In the genomic region with DNA sequence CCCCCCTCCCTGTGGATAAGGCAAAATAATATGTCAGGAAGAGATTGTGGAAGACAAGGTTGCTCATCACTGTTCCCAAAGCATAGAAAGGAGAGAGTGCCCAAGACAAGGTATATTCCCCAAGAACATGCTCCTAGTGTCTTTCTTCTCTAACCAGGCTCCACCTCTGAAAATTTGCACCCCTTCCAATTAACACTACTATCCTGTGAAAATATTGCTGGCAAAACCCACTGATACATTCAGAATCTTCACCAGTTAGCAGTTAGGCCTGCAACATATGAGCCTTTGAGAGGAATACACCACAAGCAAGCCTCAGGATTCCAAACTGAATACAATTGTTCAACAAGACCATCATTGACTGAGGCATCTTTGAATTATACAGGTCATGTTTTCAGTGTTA, we compare ENCODE assay signal across 11 mouse cellular contexts.
DNase-seq lines count a peak whose midpoint lies in the region; ATAC-seq and TF ChIP-seq lines count a peak whose summit lies in the region.
"Had no signal": no experiment of that assay in that cellular context is flagged by ENCODE, and none has a peak within 500 bp of the region (broad histone marks: within the 10 kb centered on the region; RNA-seq: fewer than 3 reads in every experiment).

No protein-coding gene starts in this region.

- no peak overlapping the region for H3K4me2 ChIP-seq in forebrain, embryonic 13.5 days
- H3K4me2 ChIP-seq in forebrain, embryonic 15.5 days (replicated peaks): no peak overlapping the region
- H3K4me2 ChIP-seq in forebrain, embryonic 12.5 days: no peak overlapping the region
- H3K4me2 ChIP-seq in forebrain, embryonic 16.5 days (ENCODE audit: low read length): no peak overlapping the region
- H3K4me2 ChIP-seq in stomach, postnatal 0 days (replicated peaks; ENCODE audit: low read depth): no peak overlapping the region
- H3K4me2 ChIP-seq: embryonic facial prominence, embryonic 12.5 days had no signal

- no peaks in the 10 kb centered on the region for H3K9me3 ChIP-seq in forebrain, embryonic 13.5 days (replicated peaks)
- H3K9me3 ChIP-seq in forebrain, embryonic 10.5 days: no peaks in the 10 kb centered on the region
- H3K9me3 ChIP-seq in forebrain, embryonic 15.5 days: no peaks in the 10 kb centered on the region
- H3K9me3 ChIP-seq in forebrain, embryonic 12.5 days: no peaks in the 10 kb centered on the region
- no peaks in the 10 kb centered on the region for H3K9me3 ChIP-seq in forebrain, embryonic 16.5 days (ENCODE audit: control insufficient read depth, low read length)
- H3K9me3 ChIP-seq in stomach, postnatal 0 days (ENCODE audit: control insufficient read depth, low read length): no peaks in the 10 kb centered on the region
- H3K9me3 ChIP-seq: embryonic facial prominence, embryonic 10.5 days; embryonic facial prominence, embryonic 12.5 days had no signal

- peak; percentile 63 for ATAC-seq in forebrain, embryonic 13.5 days
- ATAC-seq in forebrain, embryonic 15.5 days (replicated peaks): peak; percentile 70
- no peak for ATAC-seq in forebrain, embryonic 12.5 days (ENCODE audit: low FRiP score)
- ATAC-seq in forebrain, embryonic 16.5 days: peak; percentile 69
- ATAC-seq in stomach, postnatal 0 days (ENCODE audit: low FRiP score, low TSS enrichment): no peak

- H3K9ac ChIP-seq in forebrain, embryonic 13.5 days: no peak overlapping the region
- H3K9ac ChIP-seq in forebrain, embryonic 15.5 days (replicated peaks): no peak overlapping the region
- no peak overlapping the region for H3K9ac ChIP-seq in forebrain, embryonic 12.5 days
- H3K9ac ChIP-seq in forebrain, embryonic 16.5 days (replicated peaks; ENCODE audit: low read depth, low read length): no peak overlapping the region
- H3K9ac ChIP-seq in stomach, postnatal 0 days (ENCODE audit: low read length): no peak overlapping the region
- H3K9ac ChIP-seq: embryonic facial prominence, embryonic 12.5 days had no signal

- no peaks in the 10 kb centered on the region for H3K36me3 ChIP-seq in forebrain, embryonic 13.5 days (ENCODE audit: poor library complexity, severe bottlenecking)
- no peaks in the 10 kb centered on the region for H3K36me3 ChIP-seq in forebrain, embryonic 10.5 days (replicated peaks)
- no peaks in the 10 kb centered on the region for H3K36me3 ChIP-seq in forebrain, embryonic 15.5 days
- H3K36me3 ChIP-seq in forebrain, embryonic 12.5 days (replicated peaks): no peaks in the 10 kb centered on the region
- H3K36me3 ChIP-seq in forebrain, embryonic 16.5 days (ENCODE audit: control insufficient read depth, insufficient read depth): no peaks in the 10 kb centered on the region
- no peaks in the 10 kb centered on the region for H3K36me3 ChIP-seq in stomach, postnatal 0 days (ENCODE audit: control insufficient read depth, insufficient read depth, low read length)
- H3K36me3 ChIP-seq: embryonic facial prominence, embryonic 10.5 days; embryonic facial prominence, embryonic 12.5 days had no signal

- H3K4me1 ChIP-seq in forebrain, embryonic 13.5 days: no peaks in the 10 kb centered on the region
- no peaks in the 10 kb centered on the region for H3K4me1 ChIP-seq in forebrain, embryonic 10.5 days
- peaks cover 6% of the 10 kb centered on the region; the same call in 1 of the 2 replicates for H3K4me1 ChIP-seq in forebrain, embryonic 15.5 days
- H3K4me1 ChIP-seq in forebrain, embryonic 12.5 days: no peaks in the 10 kb centered on the region
- H3K4me1 ChIP-seq in forebrain, embryonic 16.5 days (replicated peaks; ENCODE audit: control insufficient read depth, insufficient read depth, low read length): peaks cover 5% of the 10 kb centered on the region; the same call in 1 of the 2 replicates
- H3K4me1 ChIP-seq in stomach, postnatal 0 days (replicated peaks; ENCODE audit: control insufficient read depth, insufficient read depth): no peaks in the 10 kb centered on the region
- H3K4me1 ChIP-seq: embryonic facial prominence, embryonic 10.5 days; embryonic facial prominence, embryonic 12.5 days had no signal

- no peak for TF ChIP-seq CTCF in stomach, postnatal 0 days (IDR thresholded peaks at IDR 0.05; ENCODE audit: low read depth)

- TF ChIP-seq EP300 in stomach, postnatal 0 days (optimal IDR thresholded peaks at IDR 0.05): no peak

- no peaks in the 10 kb centered on the region for H3K27me3 ChIP-seq in forebrain, embryonic 13.5 days
- H3K27me3 ChIP-seq in forebrain, embryonic 10.5 days (ENCODE audit: poor library complexity, severe bottlenecking): no peaks in the 10 kb centered on the region
- no peaks in the 10 kb centered on the region for H3K27me3 ChIP-seq in forebrain, embryonic 15.5 days
- no peaks in the 10 kb centered on the region for H3K27me3 ChIP-seq in forebrain, embryonic 12.5 days
- H3K27me3 ChIP-seq in forebrain, embryonic 16.5 days (replicated peaks; ENCODE audit: control insufficient read depth, insufficient read depth, low read length): no peaks in the 10 kb centered on the region
- no peaks in the 10 kb centered on the region for H3K27me3 ChIP-seq in stomach, postnatal 0 days (ENCODE audit: control insufficient read depth, insufficient read depth, low read length)
- H3K27me3 ChIP-seq: embryonic facial prominence, embryonic 12.5 days had no signal

- no peak for DNase-seq in forebrain, embryonic 10.5 days (ENCODE audit: extremely low spot score, low spot score)
- DNase-seq in stomach, postnatal 0 days (ENCODE audit: low spot score): no peak
- DNase-seq in spleen, postnatal 4 days (ENCODE audit: low spot score in 2 of 2): no peak
- DNase-seq: adrenal gland, adult 2 months; adrenal gland, postnatal 25 days had no signal

- H3K27ac ChIP-seq in forebrain, embryonic 13.5 days: peak overlapping the region; percentile 14
- H3K27ac ChIP-seq in forebrain, embryonic 10.5 days: no peak overlapping the region
- peak overlapping the region; percentile 80 for H3K27ac ChIP-seq in forebrain, embryonic 15.5 days (replicated peaks)
- no peak overlapping the region for H3K27ac ChIP-seq in forebrain, embryonic 12.5 days
- H3K27ac ChIP-seq in forebrain, embryonic 16.5 days (ENCODE audit: low read length): peak overlapping the region; percentile 76
- H3K27ac ChIP-seq in stomach, postnatal 0 days (replicated peaks): no peak overlapping the region
- H3K27ac ChIP-seq: embryonic facial prominence, embryonic 10.5 days; embryonic facial prominence, embryonic 12.5 days had no signal

- no peak overlapping the region for H3K4me3 ChIP-seq in forebrain, embryonic 13.5 days
- no peak overlapping the region for H3K4me3 ChIP-seq in forebrain, embryonic 10.5 days
- no peak overlapping the region for H3K4me3 ChIP-seq in forebrain, embryonic 15.5 days
- H3K4me3 ChIP-seq in forebrain, embryonic 12.5 days (replicated peaks): no peak overlapping the region
- H3K4me3 ChIP-seq in forebrain, embryonic 16.5 days (replicated peaks; ENCODE audit: low read length): no peak overlapping the region
- no peak overlapping the region for H3K4me3 ChIP-seq in stomach, postnatal 0 days (ENCODE audit: low read depth, low read length)
- H3K4me3 ChIP-seq: embryonic facial prominence, embryonic 10.5 days; embryonic facial prominence, embryonic 12.5 days had no signal

Comparison
In these comparisons a context has a peak if more than half of its experiments do, and no peak if none do; other contexts are left out.
1. ATAC-seq: peak in forebrain, embryonic 13.5 days (single experiment), forebrain, embryonic 15.5 days (single experiment) and forebrain, embryonic 16.5 days (single experiment); none in forebrain, embryonic 12.5 days (single experiment) and stomach, postnatal 0 days (single experiment).
2. H3K27ac ChIP-seq: peak in forebrain, embryonic 13.5 days (single experiment), forebrain, embryonic 15.5 days (single experiment) and forebrain, embryonic 16.5 days (single experiment); none in forebrain, embryonic 10.5 days (single experiment), forebrain, embryonic 12.5 days (single experiment) and stomach, postnatal 0 days (single experiment).